Mouse (Mus musculus): ENCODE results near the gene 1700030K09Rik. TPM values are rescaled to one million over a fixed set of nuclear protein-coding genes. Genes with fewer than 3 reads are reported as not detected.

1700030K09Rik gene
- 13.6 and 17.2 TPM in 2 replicates for polyA plus RNA-seq (2014; fragmentation: Nextera tagmentation; extraction: Ambion mirVana)

DNA sequence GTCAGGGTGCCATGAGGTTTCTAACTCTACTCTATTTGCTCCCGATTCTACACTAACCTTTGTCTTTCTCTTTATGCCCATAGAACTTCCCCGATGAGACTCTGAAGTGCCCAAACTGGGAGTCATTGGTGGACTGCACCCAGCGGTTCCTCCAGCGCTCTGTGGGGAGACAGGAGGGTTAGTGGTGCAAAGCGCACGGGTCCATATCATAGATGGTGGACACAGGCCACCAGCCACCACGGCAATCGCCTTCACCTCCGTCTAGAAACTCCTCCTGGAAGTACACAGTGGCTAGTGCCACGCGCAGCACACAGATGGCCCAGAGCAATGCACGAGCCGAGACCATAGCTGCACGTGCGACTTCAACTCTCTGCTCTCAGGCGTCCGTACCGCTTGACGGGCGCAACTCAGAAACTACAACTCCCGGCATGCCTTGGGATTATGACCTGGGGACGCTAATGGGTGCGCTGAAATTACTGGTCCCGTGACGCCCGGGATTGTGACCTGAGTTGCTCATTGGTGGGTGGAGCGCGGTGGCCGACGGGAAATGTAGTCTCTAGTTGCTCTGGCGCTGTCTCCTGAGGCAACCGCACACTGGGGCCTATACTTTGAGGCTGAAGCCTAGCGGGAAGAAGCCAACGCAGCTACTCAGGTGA is at the start of gene 1700030K09Rik, which contains the start of gene Calr3:
Gene 1700030K09Rik (plus strand): TSS at position 543 of the 656 bp plus-strand sequence.
Gene Calr3 (minus strand): TSS at position 533 of the 656 bp plus-strand sequence.
- H3K9ac ChIP-seq, result peak within 1 kb of the TSS; percentile 55
- peak within 1 kb of the TSS; percentile 74 for H3K4me2 ChIP-seq
- peak; percentile 99 for DNase-seq
- no peak for TF ChIP-seq CTCF (IDR thresholded peaks at IDR 0.05; ENCODE audit: low read depth)
- peak; percentile 99 for ATAC-seq (ENCODE audit: insufficient read depth)
- H3K4me3 ChIP-seq (ENCODE audit: low read depth, low read length), result peak within 1 kb of the TSS; percentile 40
- no peaks in the 10 kb centered on the region for H3K9me3 ChIP-seq (ENCODE audit: low read depth, low read length)
- WGBS, result 4% methylated on average over 34 of the region's 34 CpGs
- H3K27ac ChIP-seq (ENCODE audit: low read depth), result no peak within 1 kb of the TSS
- H3K4me1 ChIP-seq (ENCODE audit: insufficient read depth), result no peaks in the 10 kb centered on the region
- no peaks in the 10 kb centered on the region for H3K27me3 ChIP-seq (ENCODE audit: insufficient read depth, low read length)
- peaks cover 5% of the 10 kb centered on the region; the same call in 1 of the 2 replicates for H3K36me3 ChIP-seq (ENCODE audit: insufficient read depth)

DNA sequence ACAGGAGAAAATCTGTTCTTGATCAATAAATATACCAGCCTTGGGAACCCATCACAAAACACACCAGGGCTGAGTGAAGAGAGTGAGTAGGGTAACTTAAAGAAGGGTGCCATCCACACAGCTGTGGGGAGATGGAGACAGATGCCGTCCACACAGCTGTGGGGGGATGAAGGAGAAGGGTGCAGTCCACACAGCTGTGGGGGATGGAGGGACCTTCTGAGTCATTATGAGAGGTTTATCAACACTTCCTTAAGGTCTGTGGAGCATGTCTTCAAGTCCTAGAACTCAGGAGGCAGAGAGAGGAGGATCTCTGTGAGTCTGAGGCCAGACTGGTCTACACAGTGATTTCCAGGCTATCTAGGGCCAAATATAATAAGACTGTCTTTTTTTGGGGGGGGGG is 42.3 kb upstream of the 1700030K09Rik start:
- Histone ChIP-seq H3K4me1 (ENCODE audit: insufficient read depth) (no peaks in the 10 kb centered on the region), H3K27ac (ENCODE audit: low read depth) (no peak overlapping the region), H3K36me3 (ENCODE audit: insufficient read depth) (peaks cover 28% of the 10 kb centered on the region; the same call in 1 of the 2 replicates), H3K9me3 (ENCODE audit: low read depth, low read length) (no peaks in the 10 kb centered on the region), H3K4me2 (no peak overlapping the region), H3K27me3 (ENCODE audit: insufficient read depth, low read length) (no peaks in the 10 kb centered on the region), H3K4me3 (ENCODE audit: low read depth, low read length) (no peak overlapping the region), H3K9ac (no peak overlapping the region)
- DNase-seq (no peak), ATAC-seq (ENCODE audit: insufficient read depth) (no peak)
- WGBS, result 65% methylated on average over 1 of the region's 1 CpGs
- no peak for TF ChIP-seq CTCF (IDR thresholded peaks at IDR 0.05; ENCODE audit: low read depth)

- WGBS, result 93% methylated on average over 3 of the region's 3 CpGs
- no peak for DNase-seq
- Histone ChIP-seq H3K4me3 (ENCODE audit: low read depth, low read length) (no peak overlapping the region), H3K9ac (no peak overlapping the region), H3K4me2 (no peak overlapping the region), H3K36me3 (ENCODE audit: insufficient read depth) (peaks cover 13% of the 10 kb centered on the region; the same call in 1 of the 2 replicates), H3K27ac (ENCODE audit: low read depth) (no peak overlapping the region), H3K27me3 (ENCODE audit: insufficient read depth, low read length) (no peaks in the 10 kb centered on the region), H3K4me1 (ENCODE audit: insufficient read depth) (no peaks in the 10 kb centered on the region), H3K9me3 (ENCODE audit: low read depth, low read length) (no peaks in the 10 kb centered on the region)
- no peak for TF ChIP-seq CTCF (IDR thresholded peaks at IDR 0.05; ENCODE audit: low read depth)
- no peak for ATAC-seq (ENCODE audit: insufficient read depth)
These were observed 40.7 kb upstream of the 1700030K09Rik start for GRCm38 (mm10) chr8:72402981-72403380.

DNA sequence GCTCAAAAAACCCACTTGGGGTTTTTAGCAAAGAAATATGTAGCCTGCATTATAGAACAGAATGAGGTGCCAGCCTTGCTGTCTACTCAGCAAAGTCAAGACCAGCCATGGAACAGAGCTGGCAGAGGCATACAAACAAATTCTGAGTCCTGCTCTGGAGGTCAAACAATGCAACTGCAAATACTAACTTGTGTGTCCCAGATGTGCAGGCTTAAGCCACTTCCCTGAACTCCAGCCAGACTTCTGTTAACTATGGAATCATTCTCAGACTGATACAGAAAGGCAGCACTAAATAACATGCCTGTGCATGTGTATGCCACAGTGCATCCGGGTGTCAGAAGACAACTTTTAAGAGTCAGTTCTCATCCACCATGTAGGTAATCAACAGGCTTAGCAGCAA is 35.8 kb upstream of the 1700030K09Rik start:
- Histone ChIP-seq H3K4me1 (ENCODE audit: insufficient read depth) (no peaks in the 10 kb centered on the region), H3K4me3 (ENCODE audit: low read depth, low read length) (no peak overlapping the region), H3K36me3 (ENCODE audit: insufficient read depth) (peaks cover 8% of the 10 kb centered on the region), H3K9ac (no peak overlapping the region), H3K27ac (ENCODE audit: low read depth) (no peak overlapping the region), H3K27me3 (ENCODE audit: insufficient read depth, low read length) (no peaks in the 10 kb centered on the region), H3K4me2 (no peak overlapping the region), H3K9me3 (ENCODE audit: low read depth, low read length) (no peaks in the 10 kb centered on the region)
- WGBS, result 93% methylated on average over 1 of the region's 1 CpGs
- ATAC-seq (ENCODE audit: insufficient read depth) (no peak), DNase-seq (no peak)
- no peak for TF ChIP-seq CTCF (IDR thresholded peaks at IDR 0.05; ENCODE audit: low read depth)

- Histone ChIP-seq H3K4me1 (ENCODE audit: insufficient read depth) (no peaks in the 10 kb centered on the region), H3K9me3 (ENCODE audit: low read depth, low read length) (no peaks in the 10 kb centered on the region), H3K27ac (ENCODE audit: low read depth) (no peak overlapping the region), H3K27me3 (ENCODE audit: insufficient read depth, low read length) (no peaks in the 10 kb centered on the region), H3K9ac (no peak overlapping the region), H3K4me3 (ENCODE audit: low read depth, low read length) (no peak overlapping the region), H3K4me2 (no peak overlapping the region), H3K36me3 (ENCODE audit: insufficient read depth) (peaks cover 8% of the 10 kb centered on the region)
- no peak for DNase-seq
- WGBS, result 76% methylated on average over 3 of the region's 3 CpGs
- no peak for TF ChIP-seq CTCF (IDR thresholded peaks at IDR 0.05; ENCODE audit: low read depth)
- ATAC-seq (ENCODE audit: insufficient read depth), result no peak
These were observed 34.2 kb upstream of the 1700030K09Rik start for GRCm38 (mm10) chr8:72409443-72409842.

- Histone ChIP-seq H3K4me2 (no peak overlapping the region), H3K9me3 (ENCODE audit: low read depth, low read length) (no peaks in the 10 kb centered on the region), H3K4me1 (ENCODE audit: insufficient read depth) (no peaks in the 10 kb centered on the region; the same call in 1 of the 2 replicates), H3K9ac (no peak overlapping the region), H3K4me3 (ENCODE audit: low read depth, low read length) (no peak overlapping the region), H3K27ac (ENCODE audit: low read depth) (no peak overlapping the region), H3K27me3 (ENCODE audit: insufficient read depth, low read length) (no peaks in the 10 kb centered on the region), H3K36me3 (ENCODE audit: insufficient read depth) (peaks cover 10% of the 10 kb centered on the region)
- ATAC-seq (ENCODE audit: insufficient read depth), result peak; percentile 58
- no peak for TF ChIP-seq CTCF (IDR thresholded peaks at IDR 0.05; ENCODE audit: low read depth)
- no peak for DNase-seq
- 86% methylated on average over 7 of the region's 7 CpGs for WGBS
These were observed 29.8 kb upstream of the 1700030K09Rik start for GRCm38 (mm10) chr8:72413839-72414238.

GRCm38 (mm10) chr8:72415252-72415651 is 28.4 kb upstream of the 1700030K09Rik start:
- WGBS, result 76% methylated on average over 2 of the region's 2 CpGs
- peaks cover 6% of the 10 kb centered on the region for H3K4me1 ChIP-seq (ENCODE audit: insufficient read depth)
- no peak overlapping the region for H3K4me3 ChIP-seq (ENCODE audit: low read depth, low read length)
- ATAC-seq (ENCODE audit: insufficient read depth) (no peak), DNase-seq (no peak)
- no peak overlapping the region for H3K9ac ChIP-seq
- H3K4me2 ChIP-seq, result no peak overlapping the region
- no peak for TF ChIP-seq CTCF (IDR thresholded peaks at IDR 0.05; ENCODE audit: low read depth)
- H3K9me3 ChIP-seq (ENCODE audit: low read depth, low read length), result no peaks in the 10 kb centered on the region
- no peak overlapping the region for H3K27ac ChIP-seq (ENCODE audit: low read depth)
- no peaks in the 10 kb centered on the region for H3K27me3 ChIP-seq (ENCODE audit: insufficient read depth, low read length)
- H3K36me3 ChIP-seq (ENCODE audit: insufficient read depth), result peaks cover 12% of the 10 kb centered on the region
